Mouse (Mus musculus) liver, embryonic 16.5 days (tissue): ENCODE data around the gene Wdr86. TPM values are rescaled to one million over a fixed set of nuclear protein-coding genes. Genes with fewer than 3 reads are reported as not detected.
"Not testable (repeated sequence)": the region's sequence is repeated elsewhere in the genome, so short reads cannot be mapped to it uniquely, and the experiment has no call there.

Source experiments
- ATAC-seq: fragments of 200-750 bp; cut with Nextera tagmentation; 2 replicates; pipeline ENCODE4 v1.8.0; 2017; ENCODE audit warnings: low read depth, mild to moderate bottlenecking, moderate number of reproducible peaks, moderate library complexity
- H3K27ac ChIP-seq: fragments of 300-500 bp; sonication (generic); 2 replicates; pipeline ENCODE4 v1.5.1; 2014; ENCODE audit warnings: mild to moderate bottlenecking, low read length
- H3K27me3 ChIP-seq: fragments of 300-500 bp; sonication (generic); 2 replicates; pipeline ENCODE4 v1.6.1; 2014; ENCODE audit warnings: low read depth, low read length, mixed read lengths; ENCODE audit not compliant: control insufficient read depth, insufficient read depth
- H3K36me3 ChIP-seq: fragments of 300-500 bp; sonication (generic); 2 replicates; pipeline ENCODE4 v1.6.1; 2014; ENCODE audit warnings: mild to moderate bottlenecking; ENCODE audit not compliant: control insufficient read depth, insufficient read depth
- H3K4me1 ChIP-seq: fragments of 300-500 bp; sonication (generic); 2 replicates; pipeline ENCODE4 v1.6.1; 2014; ENCODE audit warnings: low read depth, low read length, mixed read lengths; ENCODE audit not compliant: control insufficient read depth
- H3K4me2 ChIP-seq: fragments of 300-500 bp; sonication (generic); 2 replicates; pipeline ENCODE4 v1.6.1; 2014; ENCODE audit warnings: low read depth, low read length, mixed read lengths
- H3K4me3 ChIP-seq: fragments of 300-500 bp; sonication (generic); 2 replicates; pipeline ENCODE4 v1.5.1; 2014; ENCODE audit warnings: low read depth, mild to moderate bottlenecking, low read length
- H3K9ac ChIP-seq: fragments of 300-500 bp; sonication (generic); 2 replicates; pipeline ENCODE4 v1.6.1; 2014; ENCODE audit warnings: low read depth, low read length
- H3K9me3 ChIP-seq: fragments of 300-500 bp; sonication (generic); replicated peaks from 2 replicates; pipeline ENCODE4 v1.6.1; 2016; ENCODE audit warnings: low read length; ENCODE audit not compliant: control insufficient read depth
- WGBS: fragments of 180-500 bp; shearing (Covaris S2); extraction: QIAGEN DNeasy Blood & Tissue Kit; methylation state at CpG from one replicate; pipeline ENCODE4 v1.1.7; 2014; ENCODE audit not compliant: insufficient replicate concordance; 5-methylcytosine and 5-hydroxymethylcytosine counted together
- polyA plus RNA-seq: library from polyadenylated mRNA; unstranded; fragments of >200 nt; fragmentation: Nextera tagmentation; extraction: Ambion mirVana; gene quantifications from 2 replicates; pipeline ENCODE4 v1.2.1, GENCODE M21; 2015

The Wdr86 gene
- 0.99 and 1.0 TPM in 2 replicates for polyA plus RNA-seq

DNA sequence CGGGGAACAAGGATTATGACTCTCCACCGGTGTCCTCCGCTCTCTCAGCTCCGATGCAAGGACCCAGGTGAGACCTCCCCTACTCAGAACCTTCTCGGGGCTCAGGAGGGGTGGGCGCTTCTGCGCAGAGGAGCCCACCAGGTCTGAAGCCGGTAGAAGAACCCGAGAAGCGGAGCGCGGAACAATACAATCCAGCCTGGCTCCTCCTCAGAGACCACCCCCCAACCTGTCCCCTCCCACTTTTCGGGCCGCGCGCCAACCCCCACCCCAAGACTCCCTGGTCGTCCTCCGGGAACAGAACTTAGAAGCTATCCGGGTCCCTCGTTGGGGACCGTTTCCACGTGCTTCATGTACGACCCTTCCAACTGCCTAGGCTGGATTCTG lies at the start of gene Wdr86:
Wdr86 (minus strand) TSS at position 240 of the 384 bp plus-strand sequence.
- no peaks in the 10 kb centered on the region for H3K9me3 ChIP-seq
- H3K4me3 ChIP-seq, result peak within 1 kb of the TSS; percentile 43
- peaks cover 5% of the 10 kb centered on the region; the same call in 1 of the 2 replicates for H3K4me1 ChIP-seq
- H3K4me2 ChIP-seq, result peak within 1 kb of the TSS; percentile 47
- no peak within 1 kb of the TSS; the same call in 1 of the 2 replicates for H3K9ac ChIP-seq
- no peak for ATAC-seq
- H3K27ac ChIP-seq, result no peak within 1 kb of the TSS
- H3K36me3 ChIP-seq, result no peaks in the 10 kb centered on the region
- WGBS, result 0% methylated on average over 23 of the region's 23 CpGs
- peaks cover 32% of the 10 kb centered on the region for H3K27me3 ChIP-seq

DNA sequence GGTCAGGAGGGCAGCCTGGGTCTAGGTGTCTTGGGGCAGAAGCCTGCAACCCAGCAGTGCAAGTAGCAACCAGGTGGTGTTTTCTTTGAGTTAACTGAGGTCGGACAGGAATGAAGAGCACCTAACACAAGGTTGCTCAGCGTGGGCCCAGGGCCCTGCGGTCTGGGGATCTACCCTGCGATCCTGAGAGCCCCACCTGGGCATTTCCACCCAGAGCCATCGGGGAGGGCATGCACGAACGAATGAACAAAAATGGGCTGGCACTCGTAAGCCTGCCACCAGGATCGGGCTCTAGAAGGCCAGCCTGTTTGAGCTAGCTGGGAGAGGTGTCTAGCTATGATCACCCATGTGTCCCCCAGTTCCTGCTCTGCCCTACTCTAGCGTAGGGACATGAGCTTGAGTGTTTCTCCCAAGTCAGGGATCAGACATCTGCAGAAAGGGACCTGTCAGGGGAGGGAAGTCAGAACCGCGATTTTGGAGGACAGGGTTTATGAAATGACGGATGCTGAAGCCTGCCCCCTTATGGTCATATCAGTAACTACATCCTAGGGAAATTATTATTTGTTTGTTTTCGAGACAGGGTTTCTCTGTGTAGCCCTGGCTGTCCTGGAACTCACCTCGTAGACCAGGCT lies 49.5 kb upstream of the Wdr86 start:
- Histone ChIP-seq H3K4me3 (no peak overlapping the region), H3K36me3 (no peaks in the 10 kb centered on the region), H3K4me2 (no peak overlapping the region), H3K9ac (no peak overlapping the region), H3K4me1 (no peaks in the 10 kb centered on the region), H3K27ac (no peak overlapping the region), H3K9me3 (no peaks in the 10 kb centered on the region), H3K27me3 (no peaks in the 10 kb centered on the region; the same call in none of the 2 replicates)
- WGBS, result 34% methylated on average over 15 of the region's 15 CpGs
- ATAC-seq, result no peak

DNA sequence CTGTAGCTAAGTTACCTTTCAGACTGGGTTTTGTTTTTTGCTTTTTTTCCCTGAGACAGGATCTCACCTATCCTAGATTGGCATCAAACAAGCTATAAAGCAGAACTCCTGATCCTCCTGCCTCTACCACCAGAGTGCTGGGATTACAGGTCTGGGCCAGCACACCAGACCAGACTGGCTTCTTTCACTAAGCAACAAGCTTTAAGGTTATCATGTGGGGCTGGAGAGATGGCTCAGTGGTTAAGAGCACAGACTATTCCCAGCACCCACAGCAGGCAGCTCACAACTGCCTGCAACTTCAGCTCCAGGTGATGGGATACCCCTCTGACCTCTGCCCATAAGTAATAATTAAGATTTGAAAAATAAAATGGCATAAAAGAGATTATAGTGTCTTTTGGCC lies 48.8 kb upstream of the Wdr86 start:
- Histone ChIP-seq H3K27me3 (no peaks in the 10 kb centered on the region; the same call in none of the 2 replicates), H3K9ac (no peak overlapping the region), H3K4me3 (no peak overlapping the region), H3K9me3 (no peaks in the 10 kb centered on the region), H3K36me3 (no peaks in the 10 kb centered on the region), H3K4me1 (no peaks in the 10 kb centered on the region), H3K4me2 (no peak overlapping the region), H3K27ac (no peak overlapping the region)
- no peak for ATAC-seq

DNA sequence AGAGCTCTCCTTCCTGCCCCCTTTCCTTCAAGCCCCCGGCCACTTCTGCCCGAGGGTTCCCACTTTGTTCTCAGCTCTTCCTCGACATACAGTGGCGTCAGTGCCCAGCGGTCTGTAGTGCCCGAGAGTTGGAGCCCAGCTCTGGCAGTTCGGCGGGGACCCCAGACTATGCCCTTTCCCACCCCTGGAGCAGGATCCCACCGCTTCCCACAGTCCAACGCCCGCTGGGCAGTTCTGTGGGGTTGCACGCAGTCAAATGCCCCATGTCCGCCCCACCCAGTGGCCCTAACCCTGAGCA lies 48.3 kb upstream of the Wdr86 start:
- no peaks in the 10 kb centered on the region for H3K4me1 ChIP-seq
- 54% methylated on average over 13 of the region's 13 CpGs for WGBS
- H3K4me2 ChIP-seq, result no peak overlapping the region
- no peak overlapping the region for H3K4me3 ChIP-seq
- H3K27ac ChIP-seq, result no peak overlapping the region
- no peak for ATAC-seq
- no peak overlapping the region for H3K9ac ChIP-seq
- no peaks in the 10 kb centered on the region for H3K9me3 ChIP-seq
- H3K36me3 ChIP-seq, result no peaks in the 10 kb centered on the region
- no peaks in the 10 kb centered on the region; the same call in none of the 2 replicates for H3K27me3 ChIP-seq

DNA sequence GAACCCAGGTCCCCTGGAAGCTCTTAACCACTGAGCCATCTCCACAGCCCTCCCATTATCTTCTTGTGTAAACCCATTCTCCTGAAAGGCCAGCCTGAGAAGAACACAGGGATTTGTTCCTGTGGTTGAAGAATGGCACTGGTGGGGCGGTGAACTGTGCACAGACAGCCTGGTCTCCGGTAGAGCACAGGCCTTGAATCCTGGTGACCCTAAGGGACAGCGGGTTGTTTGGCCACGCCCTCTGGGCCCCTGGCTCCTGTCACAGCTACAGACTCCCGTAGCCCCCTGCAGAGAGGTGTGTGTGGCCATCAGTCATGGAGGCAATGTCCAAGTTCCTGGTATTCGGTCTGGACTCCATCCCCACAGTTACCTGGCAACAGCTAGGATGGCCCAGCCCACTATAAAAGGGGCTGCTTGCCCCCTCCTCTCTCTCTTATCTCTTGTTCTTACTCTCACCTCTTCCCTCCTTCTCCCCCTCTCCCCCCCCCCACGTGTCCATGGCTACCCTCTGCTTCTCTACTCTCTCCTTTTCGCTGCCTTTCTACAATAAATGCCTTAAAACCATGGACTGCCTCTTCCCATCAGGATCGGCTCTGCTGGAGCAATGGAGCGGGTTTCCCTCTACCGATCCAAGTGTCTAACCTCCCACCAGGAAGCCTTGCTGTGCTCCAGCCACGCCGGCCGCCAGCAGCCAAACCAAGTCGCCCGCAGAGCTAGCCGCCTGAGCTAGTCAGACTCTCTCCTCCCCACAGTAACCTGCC lies 47.7 kb upstream of the Wdr86 start:
- WGBS, result 40% methylated on average over 17 of the region's 17 CpGs
- ATAC-seq, result no peak

DNA sequence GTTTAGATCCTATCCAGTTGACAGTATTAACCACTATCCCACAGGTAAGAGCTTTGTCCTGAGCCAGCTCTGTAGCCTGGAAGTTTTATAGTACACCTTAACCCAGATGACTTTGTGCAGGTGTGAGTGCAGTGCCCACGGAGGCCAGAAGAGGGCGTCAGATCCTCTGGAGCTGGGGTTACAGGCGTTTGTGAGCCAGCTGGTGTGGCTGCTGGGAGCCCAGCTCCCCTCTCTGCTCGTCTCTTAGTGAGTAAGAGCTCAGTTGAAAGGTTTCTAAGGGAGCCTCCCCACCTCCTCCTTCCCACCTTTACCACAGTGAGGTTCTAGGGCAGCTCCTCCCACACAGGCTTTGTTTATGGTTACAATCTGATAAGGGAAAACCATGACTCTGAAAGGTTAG lies 46.2 kb upstream of the Wdr86 start:
- H3K4me3 ChIP-seq, result no peak overlapping the region
- H3K4me2 ChIP-seq, result no peak overlapping the region
- H3K36me3 ChIP-seq, result no peaks in the 10 kb centered on the region
- H3K4me1 ChIP-seq, result no peaks in the 10 kb centered on the region
- no peak overlapping the region for H3K9ac ChIP-seq
- H3K9me3 ChIP-seq, result no peaks in the 10 kb centered on the region
- 41% methylated on average over 4 of the region's 4 CpGs for WGBS
- ATAC-seq, result no peak
- H3K27me3 ChIP-seq, result no peaks in the 10 kb centered on the region; the same call in none of the 2 replicates
- H3K27ac ChIP-seq, result no peak overlapping the region

More for the DNA sequence above, 47.7 kb upstream of the Wdr86 start:
- H3K27ac ChIP-seq, result no peak overlapping the region
- H3K9ac ChIP-seq, result no peak overlapping the region
- no peaks in the 10 kb centered on the region for H3K9me3 ChIP-seq
- H3K4me3 ChIP-seq, result no peak overlapping the region
- no peaks in the 10 kb centered on the region for H3K36me3 ChIP-seq
- no peaks in the 10 kb centered on the region for H3K4me1 ChIP-seq
- no peaks in the 10 kb centered on the region; the same call in none of the 2 replicates for H3K27me3 ChIP-seq
- H3K4me2 ChIP-seq, result no peak overlapping the region

DNA sequence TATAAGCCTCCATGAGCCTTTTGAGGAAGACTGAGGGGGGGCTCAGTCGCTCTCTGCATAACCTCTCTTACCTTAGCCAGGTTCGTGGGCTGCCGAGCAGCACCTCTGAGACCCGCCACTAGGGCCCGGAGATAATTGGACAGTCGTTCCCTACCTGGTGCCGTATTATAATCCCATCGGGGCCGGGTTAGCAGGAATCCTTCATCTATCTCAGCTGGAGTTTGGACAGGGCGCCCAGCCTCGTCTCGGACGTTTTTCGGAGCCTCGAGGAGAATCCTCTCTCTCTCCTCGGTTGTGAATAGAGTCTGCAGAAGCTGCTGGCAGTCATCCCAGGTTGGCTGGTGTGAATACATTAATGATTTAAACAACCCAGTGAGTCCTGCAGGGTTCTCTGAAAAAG lies 44.0 kb upstream of the Wdr86 start:
- not testable (repeated sequence) for H3K9ac ChIP-seq, H3K9me3 ChIP-seq, H3K4me2 ChIP-seq, H3K4me1 ChIP-seq, ATAC-seq, H3K27ac ChIP-seq, H3K4me3 ChIP-seq, H3K36me3 ChIP-seq, H3K27me3 ChIP-seq
- WGBS, result 79% methylated on average over 16 of the region's 16 CpGs

DNA sequence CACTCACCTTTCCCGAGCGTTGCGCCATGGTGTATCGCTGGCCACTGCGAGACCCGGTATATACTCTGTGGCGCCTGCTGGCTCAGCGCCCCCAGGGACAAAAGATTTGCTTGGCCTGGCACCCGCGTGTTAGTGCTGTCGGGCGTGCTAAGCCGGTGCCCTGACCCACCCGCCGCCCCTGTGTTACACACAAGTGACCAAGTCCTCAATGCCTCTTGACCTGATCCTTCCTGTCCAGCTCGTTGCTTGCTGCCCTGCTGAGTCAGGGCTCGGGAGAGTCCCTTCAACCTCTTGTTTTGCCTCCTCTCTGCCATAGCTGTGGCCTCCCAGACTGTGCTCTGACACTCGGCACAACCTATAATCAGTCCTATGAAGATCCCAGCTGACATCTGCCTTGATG lies 27.3 kb upstream of the Wdr86 start, which contains the start of gene Crygn:
Crygn (minus strand) TSS at position 193 of the 400 bp plus-strand sequence.
- Histone ChIP-seq H3K9ac (no peak within 1 kb of the TSS), H3K4me1 (no peaks in the 10 kb centered on the region), H3K27me3 (no peaks in the 10 kb centered on the region; the same call in 1 of the 2 replicates), H3K27ac (no peak within 1 kb of the TSS), H3K36me3 (no peaks in the 10 kb centered on the region), H3K4me2 (no peak within 1 kb of the TSS), H3K9me3 (no peaks in the 10 kb centered on the region), H3K4me3 (no peak within 1 kb of the TSS)
- 54% methylated on average over 18 of the region's 18 CpGs for WGBS
- ATAC-seq, result no peak

DNA sequence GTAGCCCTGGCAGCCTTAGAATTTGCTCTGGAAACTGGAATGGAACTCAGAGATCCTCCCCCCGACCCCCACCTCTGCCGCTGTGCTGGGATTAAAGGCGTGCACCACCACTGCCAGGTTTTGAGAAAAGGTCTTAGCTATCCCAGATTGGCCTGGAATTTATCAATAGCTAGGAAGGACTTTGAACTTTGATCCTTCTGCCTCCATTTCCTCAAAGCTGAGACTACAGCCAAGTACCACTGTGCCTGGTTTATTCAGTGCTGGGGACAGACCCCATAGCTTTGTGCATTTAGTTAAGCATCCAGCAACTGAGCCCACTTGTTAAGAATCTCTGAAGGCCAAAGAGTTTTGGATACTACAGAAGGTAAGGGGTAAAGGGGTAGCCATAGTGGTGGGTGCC lies 26.4 kb upstream of the Wdr86 start:
- Histone ChIP-seq H3K4me2 (no peak overlapping the region), H3K9ac (no peak overlapping the region), H3K36me3 (no peaks in the 10 kb centered on the region), H3K27ac (no peak overlapping the region), H3K9me3 (no peaks in the 10 kb centered on the region), H3K4me1 (no peaks in the 10 kb centered on the region), H3K4me3 (no peak overlapping the region), H3K27me3 (no peaks in the 10 kb centered on the region; the same call in 1 of the 2 replicates)
- no peak for ATAC-seq
- 58% methylated on average over 3 of the region's 3 CpGs for WGBS
